Mouse (Mus musculus): ENCODE measurements around the gene Gm4836. TPM values are rescaled to one million over a fixed set of nuclear protein-coding genes. Genes with fewer than 3 reads are reported as not detected.
"Not testable (repeated sequence)": the region's sequence is repeated elsewhere in the genome, so short reads cannot be mapped to it uniquely, and the experiment has no call there.

The Gm4836 gene
- not detected in 2 replicates for total RNA-seq (2015)
- not detected in 2 replicates for total RNA-seq (2017)

- ATAC-seq (ENCODE audit: poor library complexity, severe bottlenecking), result not testable (repeated sequence)
Observed at GRCm38 (mm10) chrX:28293532-28293931, at the start of gene Gm4836. Gm4836 (minus strand) TSS chrX:28293632.
